10 mouse cellular contexts compared by ENCODE assay signal in the genomic region with DNA sequence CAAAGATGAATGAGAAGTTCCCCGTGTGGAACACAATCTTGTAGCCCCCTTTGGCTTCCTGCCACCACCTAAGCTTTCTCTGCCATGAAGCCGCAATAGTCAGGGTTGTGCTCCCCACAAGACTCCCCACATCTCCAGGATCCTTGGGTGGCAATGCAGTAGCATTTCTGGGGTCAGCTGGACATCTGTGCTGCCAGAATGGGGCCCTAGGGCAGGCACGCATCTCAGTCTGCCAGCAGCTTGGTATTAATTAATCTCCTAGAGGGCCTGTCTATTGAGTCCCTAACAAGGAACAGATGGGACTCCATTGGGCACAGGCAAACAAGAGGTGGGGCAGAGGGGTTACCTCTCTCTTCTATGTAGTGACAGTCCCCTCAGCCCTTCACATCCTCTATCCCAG. TPM values are rescaled to one million over a fixed set of nuclear protein-coding genes. Genes with fewer than 3 reads are reported as not detected.
DNase-seq lines count a peak whose midpoint lies in the region; ATAC-seq lines count a peak whose summit lies in the region.
"Had no signal": no experiment of that assay in that cellular context is flagged by ENCODE, and none has a peak within 500 bp of the region (broad histone marks: within the 10 kb centered on the region; RNA-seq: fewer than 3 reads in every experiment).

No protein-coding gene starts in this region.

- peaks cover 28% of the 10 kb centered on the region for H3K36me3 ChIP-seq in heart, embryonic 12.5 days
- H3K36me3 ChIP-seq in hindbrain, embryonic 10.5 days, result peaks cover 12% of the 10 kb centered on the region; the same call in 1 of the 2 replicates

- no peak for ATAC-seq in heart, embryonic 12.5 days (ENCODE audit: insufficient number of reproducible peaks, low FRiP score)

- H3K27me3 ChIP-seq in heart, embryonic 12.5 days (replicated peaks), result no peaks in the 10 kb centered on the region
- peaks cover 73% of the 10 kb centered on the region for H3K27me3 ChIP-seq in hindbrain, embryonic 10.5 days (ENCODE audit: insufficient read depth, poor library complexity, severe bottlenecking)

- peak overlapping the region; percentile 90 for H3K4me2 ChIP-seq in heart, embryonic 12.5 days

- WGBS in heart, embryonic 12.5 days, result 52% methylated on average over 3 of the region's 3 CpGs
- 40% methylated on average over 3 of the region's 3 CpGs for WGBS in hindbrain, embryonic 10.5 days

- no peak for DNase-seq in heart, postnatal 4 days
- peak; percentile 30 for DNase-seq in hindbrain, embryonic 10.5 days (ENCODE audit: low spot score)
- DNase-seq in kidney, postnatal 25 days, result peak; percentile 29 to 63
- DNase-seq in ovary, postnatal 10 days (ENCODE audit: low spot score), result no peak
- DNase-seq in testis, postnatal 10 days (ENCODE audit: low spot score), result no peak
- no peak for DNase-seq in thymus, postnatal 10 days (ENCODE audit: low spot score in 2 of 2)

- peak overlapping the region; percentile 13; the same call in 1 of the 2 replicates for H3K4me3 ChIP-seq in heart, embryonic 12.5 days
- H3K4me3 ChIP-seq in brown adipose tissue, adult 24 weeks (ENCODE audit: insufficient read depth, low read depth, low read length), result 0 out of 2 replicates have a peak overlapping the region, but pooled peaks have one; percentile 53
- H3K4me3 ChIP-seq in hindbrain, embryonic 10.5 days, result 0 out of 2 replicates have a peak overlapping the region, but pooled peaks have one; percentile 9
- H3K4me3 ChIP-seq: layer of hippocampus, adult 2 months; megakaryocyte, embryonic 14.5 days had no signal

- H3K27ac ChIP-seq in heart, embryonic 12.5 days (ENCODE audit: poor library complexity, severe bottlenecking), result peak overlapping the region; percentile 55
- no peak overlapping the region; the same call in 1 of the 2 replicates for H3K27ac ChIP-seq in brown adipose tissue, adult 24 weeks (replicated peaks; ENCODE audit: low read depth, low read length)
- peak overlapping the region; percentile 79 for H3K27ac ChIP-seq in hindbrain, embryonic 10.5 days
- H3K27ac ChIP-seq: layer of hippocampus, adult 2 months had no signal

- H3K9me3 ChIP-seq in heart, embryonic 12.5 days (replicated peaks), result no peaks in the 10 kb centered on the region
- no peaks in the 10 kb centered on the region for H3K9me3 ChIP-seq in hindbrain, embryonic 10.5 days
- H3K9me3 ChIP-seq: megakaryocyte, embryonic 14.5 days had no signal

- peaks cover 84% of the 10 kb centered on the region for H3K4me1 ChIP-seq in heart, embryonic 12.5 days (replicated peaks)
- peaks cover 23% of the 10 kb centered on the region for H3K4me1 ChIP-seq in brown adipose tissue, adult 24 weeks (ENCODE audit: control insufficient read depth, insufficient read depth, insufficient read length, low read length)
- peaks cover 79% of the 10 kb centered on the region for H3K4me1 ChIP-seq in hindbrain, embryonic 10.5 days (replicated peaks)

- H3K9ac ChIP-seq in heart, embryonic 12.5 days, result 0 out of 2 replicates have a peak overlapping the region, but pooled peaks have one; percentile 4

RNA-seq across cellular contexts. Expression of gene Dok4, which starts 4.0 kb away (rescaled TPM):
- 53.3 and 54.2 TPM in 2 replicates for polyA plus RNA-seq in heart, embryonic 12.5 days (2016; fragmentation: Nextera tagmentation; extraction: Ambion mirVana)
- total RNA-seq in heart, postnatal 4 days (2021), result 10 to 100 TPM; 34.2 to 39.5 TPM
- polyA plus RNA-seq in brown adipose tissue, adult 24 weeks (2012; ENCODE audit: insufficient read depth, insufficient read length, missing spikeins), result 3.8 and 8.4 TPM in 2 replicates
- 14.6 and 16.9 TPM in 2 replicates for polyA plus RNA-seq in hindbrain, embryonic 10.5 days (2016; fragmentation: Nextera tagmentation; extraction: Ambion mirVana)

RNA-seq across cellular contexts. Expression of gene Polr2c, which starts 14.9 kb away (rescaled TPM):
- polyA plus RNA-seq in heart, embryonic 12.5 days (2016; fragmentation: Nextera tagmentation; extraction: Ambion mirVana), result 122 and 126 TPM in 2 replicates
- 10 to 100 TPM; 63.3 to 74.8 TPM for total RNA-seq in heart, postnatal 4 days (2021)
- 55.0 and 64.8 TPM in 2 replicates for polyA plus RNA-seq in brown adipose tissue, adult 24 weeks (2012; ENCODE audit: insufficient read depth, insufficient read length, missing spikeins)
- polyA plus RNA-seq in hindbrain, embryonic 10.5 days (2016; fragmentation: Nextera tagmentation; extraction: Ambion mirVana), result 154 and 169 TPM in 2 replicates

RNA-seq across cellular contexts. Expression of gene Ciapin1, which starts 34.0 kb away (rescaled TPM):
- 102 and 109 TPM in 2 replicates for polyA plus RNA-seq in heart, embryonic 12.5 days (2016; fragmentation: Nextera tagmentation; extraction: Ambion mirVana)
- 10 to 100 TPM; 84.5 to 91.1 TPM for total RNA-seq in heart, postnatal 4 days (2021)
- 61.4 and 80.8 TPM in 2 replicates for polyA plus RNA-seq in brown adipose tissue, adult 24 weeks (2012; ENCODE audit: insufficient read depth, insufficient read length, missing spikeins)
- 181 and 194 TPM in 2 replicates for polyA plus RNA-seq in hindbrain, embryonic 10.5 days (2016; fragmentation: Nextera tagmentation; extraction: Ambion mirVana)

RNA-seq across cellular contexts. Expression of gene Coq9, which starts 34.0 kb away (rescaled TPM):
- polyA plus RNA-seq in heart, embryonic 12.5 days (2016; fragmentation: Nextera tagmentation; extraction: Ambion mirVana), result 118 and 121 TPM in 2 replicates
- total RNA-seq in heart, postnatal 4 days (2021), result 100 to 1,000 TPM; 237 to 239 TPM
- polyA plus RNA-seq in brown adipose tissue, adult 24 weeks (2012; ENCODE audit: insufficient read depth, insufficient read length, missing spikeins), result 313 and 387 TPM in 2 replicates
- polyA plus RNA-seq in hindbrain, embryonic 10.5 days (2016; fragmentation: Nextera tagmentation; extraction: Ambion mirVana), result 52.2 and 52.3 TPM in 2 replicates

RNA-seq across cellular contexts. Expression of gene Ccdc102a, which starts 45.7 kb away (rescaled TPM):
- polyA plus RNA-seq in heart, embryonic 12.5 days (2016; fragmentation: Nextera tagmentation; extraction: Ambion mirVana), result 26.2 and 28.2 TPM in 2 replicates
- total RNA-seq in heart, postnatal 4 days (2021), result 10 to 100 TPM; 18.1 to 19.4 TPM
- 1.2 and 1.5 TPM in 2 replicates for polyA plus RNA-seq in brown adipose tissue, adult 24 weeks (2012; ENCODE audit: insufficient read depth, insufficient read length, missing spikeins)
- 15.7 and 17.5 TPM in 2 replicates for polyA plus RNA-seq in hindbrain, embryonic 10.5 days (2016; fragmentation: Nextera tagmentation; extraction: Ambion mirVana)

Comparison
In these comparisons a context has a peak if more than half of its experiments do, and no peak if none do; other contexts are left out.
1. DNase-seq: peak in hindbrain, embryonic 10.5 days (single experiment) and kidney, postnatal 25 days (2 of 2); none in heart, postnatal 4 days (single experiment), ovary, postnatal 10 days (single experiment), testis, postnatal 10 days (single experiment) and thymus, postnatal 10 days (0 of 2).
2. Peak in every context shown above with its lines, with median percentiles within 50 percentile points of each other: H3K4me3 ChIP-seq.